Mouse (Mus musculus) forebrain, embryonic 11.5 days (tissue): Measurements from ENCODE around the gene Asic2. TPM values are rescaled to one million over a fixed set of nuclear protein-coding genes. Genes with fewer than 3 reads are reported as not detected.

Experiments used
- ATAC-seq: fragments of 200-750 bp; cut with Nextera tagmentation; replicated peaks from 2 replicates; pipeline ENCODE4 v1.8.0; 2017; ENCODE audit warnings: moderate TSS enrichment; ENCODE audit not compliant: low FRiP score
- DNase-seq: peaks from one replicate; pipeline ENCODE4 v3.0.0-alpha.2; 2017; ENCODE audit warnings: low spot score
- H3K27ac ChIP-seq: fragments of 300-500 bp; sonication (generic); 2 replicates; pipeline ENCODE4 v1.5.1; 2014; ENCODE audit warnings: low read depth, low read length
- H3K27me3 ChIP-seq: fragments of 300-500 bp; sonication (generic); 2 replicates; pipeline ENCODE4 v1.6.1; 2014; ENCODE audit warnings: mild to moderate bottlenecking, low read length, mixed read lengths; ENCODE audit not compliant: control insufficient read depth, insufficient read depth
- H3K36me3 ChIP-seq: fragments of 300-500 bp; sonication (generic); 2 replicates; pipeline ENCODE4 v1.6.1; 2014; ENCODE audit warnings: mild to moderate bottlenecking, low read length, moderate library complexity, mixed read lengths; ENCODE audit not compliant: control insufficient read depth, insufficient read depth
- H3K4me1 ChIP-seq: fragments of 300-500 bp; sonication (generic); replicated peaks from 2 replicates; pipeline ENCODE4 v1.6.1; 2014; ENCODE audit warnings: low read length, mixed read lengths; ENCODE audit not compliant: control insufficient read depth, insufficient read depth
- H3K4me2 ChIP-seq: fragments of 300-500 bp; sonication (generic); 2 replicates; pipeline ENCODE4 v1.6.1; 2014; ENCODE audit warnings: low read depth, mild to moderate bottlenecking, low read length, moderate library complexity, mixed read lengths; ENCODE audit not compliant: severe bottlenecking
- H3K4me3 ChIP-seq: fragments of 300-500 bp; sonication (generic); 2 replicates; pipeline ENCODE4 v1.5.1; 2014; ENCODE audit warnings: low read depth, low read length
- H3K9ac ChIP-seq: fragments of 300-500 bp; sonication (generic); 2 replicates; pipeline ENCODE4 v1.6.1; 2014; ENCODE audit warnings: low read length
- H3K9me3 ChIP-seq: fragments of 300-500 bp; sonication (generic); 2 replicates; pipeline ENCODE4 v1.6.1; 2016; ENCODE audit warnings: low read length, mixed read lengths; ENCODE audit not compliant: control insufficient read depth
- WGBS: fragments of 180-500 bp; shearing (Covaris S2); extraction: QIAGEN DNeasy Blood & Tissue Kit; methylation state at CpG from one replicate; pipeline ENCODE4 v1.1.7; 2014; 5-methylcytosine and 5-hydroxymethylcytosine counted together
- polyA plus RNA-seq: library from polyadenylated mRNA; unstranded; fragments of >200 nt; fragmentation: Nextera tagmentation; extraction: Ambion mirVana; gene quantifications from 2 replicates; pipeline ENCODE4 v1.2.1, GENCODE M21; 2014

Gene Asic2
- polyA plus RNA-seq, 1 experiment from 2014 or later = 0.94 TPM

DNA sequence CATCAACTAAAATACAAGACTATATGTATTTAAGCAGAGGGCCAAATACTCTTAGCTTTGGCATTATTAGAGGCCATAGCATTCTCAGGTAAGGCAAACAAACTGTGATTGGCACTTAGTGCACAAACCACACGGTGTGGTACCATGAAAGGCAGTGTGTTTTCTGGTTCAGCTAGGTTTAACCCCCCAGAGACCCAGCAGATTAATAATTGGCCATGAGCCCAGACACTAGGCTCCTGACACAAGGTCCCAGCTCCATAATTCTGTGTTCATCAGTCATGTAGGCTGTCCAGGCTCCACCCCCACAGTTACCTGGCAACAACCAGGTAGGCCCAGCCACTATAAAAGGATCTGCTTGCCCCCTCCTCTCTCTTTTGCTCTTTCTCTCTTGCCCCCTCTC, 469.3 kb downstream of the Asic2 start:
- Histone ChIP-seq H3K4me2 (no peak overlapping the region), H3K9me3 (no peaks in the 10 kb centered on the region), H3K9ac (no peak overlapping the region), H3K27ac (no peak overlapping the region), H3K4me3 (no peak overlapping the region), H3K4me1 (peaks cover 19% of the 10 kb centered on the region), H3K27me3 (no peaks in the 10 kb centered on the region), H3K36me3 (no peaks in the 10 kb centered on the region)
- DNase-seq = no peak
- 86% methylated on average over 1 of the region's 1 CpGs for WGBS
- no peak for ATAC-seq

DNA sequence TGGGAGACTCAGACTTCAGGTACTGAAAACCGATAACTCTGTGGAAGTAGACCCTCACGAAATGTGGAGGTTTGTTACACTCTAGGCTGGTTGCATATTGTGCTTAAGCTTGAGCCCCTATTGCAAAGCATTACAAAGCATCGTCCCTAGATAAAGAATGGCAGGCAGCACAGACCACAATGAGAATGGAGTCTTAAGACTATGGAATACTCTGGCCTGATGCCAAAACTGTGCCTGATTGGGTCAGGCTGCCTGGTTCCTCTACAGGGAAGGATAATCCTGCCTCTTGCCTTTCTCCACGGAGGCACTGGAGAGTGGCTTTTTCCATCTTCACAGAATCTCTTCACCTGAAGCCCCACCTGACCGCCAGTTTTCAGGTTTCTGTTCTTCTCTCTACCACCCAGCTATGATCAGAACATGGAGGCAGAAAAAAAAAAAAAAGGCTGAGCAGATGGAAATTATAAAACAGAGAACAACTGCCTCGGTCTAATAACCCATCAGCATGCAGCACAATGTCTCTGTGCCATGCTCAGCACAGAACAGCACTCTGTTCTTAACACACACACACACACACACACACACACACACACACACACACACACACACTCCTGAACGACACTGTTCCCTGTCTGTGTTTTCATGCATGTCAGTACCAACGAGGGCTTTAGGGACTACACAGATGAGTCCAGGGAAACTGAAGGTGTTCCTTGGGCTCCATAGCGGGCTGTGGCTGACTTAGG, 470.4 kb downstream of the Asic2 start:
- Histone ChIP-seq H3K4me3 (no peak overlapping the region), H3K9ac (no peak overlapping the region), H3K27me3 (no peaks in the 10 kb centered on the region), H3K4me1 (peaks cover 19% of the 10 kb centered on the region), H3K27ac (peak overlapping the region; percentile 58; the same call in 1 of the 2 replicates), H3K9me3 (no peaks in the 10 kb centered on the region), H3K4me2 (no peak overlapping the region), H3K36me3 (no peaks in the 10 kb centered on the region)
- WGBS = 48% methylated on average over 9 of the region's 9 CpGs
- DNase-seq (peak; percentile 59), ATAC-seq (0 out of 2 replicates have a peak, but pooled peaks have one; percentile 52)

DNA sequence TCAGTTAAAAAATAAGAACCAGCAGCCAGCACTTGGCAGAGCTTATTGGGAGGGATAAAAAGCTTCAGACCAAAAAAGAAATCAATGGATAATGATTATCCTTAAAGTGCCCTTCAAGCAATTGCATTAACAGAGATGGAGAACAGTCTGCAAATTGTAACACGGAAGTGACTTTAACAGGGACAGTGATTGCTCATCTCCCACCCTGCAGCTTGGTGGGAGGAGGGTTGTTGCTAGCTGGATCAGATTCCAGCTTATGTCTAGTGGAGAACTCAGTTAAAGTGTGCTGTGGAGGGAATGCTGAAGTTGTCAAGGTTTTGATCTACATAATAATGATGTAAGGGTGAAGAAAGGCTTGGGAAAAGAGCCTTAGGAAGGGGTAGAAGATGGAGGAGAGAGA, 471.8 kb downstream of the Asic2 start:
- no peak for ATAC-seq
- peaks cover 19% of the 10 kb centered on the region for H3K4me1 ChIP-seq
- no peaks in the 10 kb centered on the region for H3K36me3 ChIP-seq
- H3K4me2 ChIP-seq = no peak overlapping the region
- no peak overlapping the region for H3K4me3 ChIP-seq
- no peaks in the 10 kb centered on the region for H3K27me3 ChIP-seq
- H3K27ac ChIP-seq = no peak overlapping the region
- no peak overlapping the region for H3K9ac ChIP-seq
- no peak for DNase-seq
- H3K9me3 ChIP-seq = no peaks in the 10 kb centered on the region
- 50% methylated on average over 1 of the region's 1 CpGs for WGBS

DNA sequence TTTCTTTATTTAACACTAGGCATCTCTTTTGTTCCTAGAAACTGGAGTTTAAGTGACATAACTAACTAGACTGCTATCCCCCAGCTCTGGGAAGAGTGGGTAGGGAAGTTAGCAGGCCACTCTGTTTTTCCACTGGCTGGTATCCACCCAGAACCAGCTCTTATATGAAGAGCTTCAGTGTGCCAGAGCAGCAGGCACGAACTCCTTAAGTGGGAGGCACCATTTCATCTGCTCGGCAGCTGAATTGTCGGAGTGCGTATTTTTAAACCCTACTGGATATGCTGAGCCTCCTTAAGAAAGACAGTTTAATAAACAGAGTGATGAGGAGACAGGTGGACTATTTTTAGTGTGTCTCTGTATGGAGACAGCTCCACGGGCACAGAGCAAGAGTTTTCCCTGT, 475.9 kb downstream of the Asic2 start:
- Histone ChIP-seq H3K9ac (no peak overlapping the region), H3K9me3 (no peaks in the 10 kb centered on the region), H3K27me3 (no peaks in the 10 kb centered on the region), H3K27ac (no peak overlapping the region), H3K4me1 (peaks cover 5% of the 10 kb centered on the region), H3K4me2 (no peak overlapping the region), H3K4me3 (no peak overlapping the region), H3K36me3 (no peaks in the 10 kb centered on the region)
- DNase-seq = no peak
- ATAC-seq = no peak
- 91% methylated on average over 5 of the region's 5 CpGs for WGBS

DNA sequence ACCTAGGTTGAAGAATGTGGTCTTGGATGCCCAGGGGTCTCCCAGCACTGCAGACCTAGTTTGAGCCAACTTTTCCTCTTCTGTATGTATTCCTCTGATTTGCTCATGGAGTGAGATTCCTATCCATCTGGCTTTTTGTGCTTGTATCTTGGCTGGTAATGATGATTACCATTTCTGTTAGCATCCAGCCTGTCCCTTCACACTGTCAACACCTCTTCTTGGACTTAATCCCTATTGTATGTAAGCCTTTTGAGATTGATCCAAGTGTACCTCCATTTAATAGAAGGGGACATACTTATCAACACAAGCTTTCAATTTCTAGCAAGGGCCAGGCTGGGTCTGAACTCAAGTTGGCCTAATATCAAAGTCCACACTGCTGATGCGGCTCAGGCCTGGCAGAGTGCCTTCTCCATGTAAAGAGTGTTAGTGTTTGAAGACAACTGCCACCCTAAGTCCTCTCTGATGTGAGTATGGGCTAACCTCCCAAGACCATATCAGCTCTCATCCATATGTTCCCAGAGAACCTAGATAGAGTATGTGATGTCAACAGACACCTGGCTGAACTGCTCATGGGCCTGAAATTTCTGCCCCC, 479.0 kb downstream of the Asic2 start:
- ATAC-seq = no peak
- Histone ChIP-seq H3K4me2 (no peak overlapping the region), H3K27me3 (no peaks in the 10 kb centered on the region), H3K9me3 (no peaks in the 10 kb centered on the region), H3K4me1 (no peaks in the 10 kb centered on the region), H3K27ac (no peak overlapping the region), H3K9ac (no peak overlapping the region), H3K4me3 (no peak overlapping the region), H3K36me3 (no peaks in the 10 kb centered on the region)
- no peak for DNase-seq
- WGBS = 79% methylated on average over 1 of the region's 1 CpGs

DNA sequence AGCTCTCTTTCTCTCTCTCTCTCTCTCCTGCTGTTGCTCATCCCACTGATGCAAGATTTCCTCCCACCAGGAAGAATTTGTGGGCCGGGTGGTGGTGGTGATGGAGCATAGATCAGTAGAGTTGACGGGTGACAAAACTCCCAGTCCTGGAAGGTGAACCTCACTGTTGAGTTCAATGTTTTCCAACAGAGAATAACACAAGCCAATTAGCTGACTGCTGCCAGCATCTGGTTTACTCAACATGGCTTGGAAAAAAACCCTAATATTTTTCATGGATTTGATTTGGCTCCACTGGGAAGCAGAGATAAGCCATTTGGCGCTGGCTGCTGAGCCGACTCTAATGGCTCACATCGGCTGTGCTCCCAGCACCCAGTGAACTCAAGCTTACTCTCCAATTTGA, 479.6 kb downstream of the Asic2 start:
- DNase-seq = no peak
- H3K4me1 ChIP-seq = no peaks in the 10 kb centered on the region
- WGBS = 90% methylated on average over 5 of the region's 5 CpGs

DNA sequence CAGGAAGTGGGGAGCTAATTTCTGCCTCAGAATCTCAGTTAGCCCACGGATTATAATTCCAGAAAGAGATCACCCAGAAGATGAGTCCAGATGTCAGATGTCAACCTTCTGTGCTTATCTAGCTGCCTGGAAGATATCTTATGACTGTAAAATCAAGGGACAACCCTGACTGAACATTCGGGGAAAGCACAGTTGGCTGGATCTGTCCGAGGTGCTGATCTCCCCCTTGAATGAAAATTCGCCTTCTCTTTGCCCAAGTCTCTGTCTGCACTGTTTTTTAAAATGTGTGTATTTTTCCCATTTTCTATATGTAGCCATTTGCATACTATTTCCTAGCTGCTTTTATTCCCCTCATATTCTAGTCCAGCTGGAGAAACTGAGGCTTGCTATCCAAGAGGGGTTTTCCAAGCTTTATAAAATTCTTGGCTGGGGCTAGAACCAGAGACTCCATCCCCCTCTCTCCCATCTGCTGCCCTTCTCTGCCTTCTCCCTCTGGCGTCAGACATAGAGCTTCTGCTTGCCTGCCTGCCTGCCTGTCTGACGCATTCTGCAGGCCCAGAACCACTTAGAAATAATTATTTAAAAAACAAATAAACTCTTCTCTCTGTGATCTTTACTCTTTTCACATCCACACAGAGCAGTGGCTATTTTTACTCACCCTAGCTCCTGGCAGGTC, 481.9 kb downstream of the Asic2 start:
- WGBS = 17% methylated on average over 6 of the region's 6 CpGs
- no peak for ATAC-seq
- H3K4me2 ChIP-seq = no peak overlapping the region

More for the DNA sequence above, 479.6 kb downstream of the Asic2 start:
- Histone ChIP-seq H3K9me3 (no peaks in the 10 kb centered on the region), H3K27ac (no peak overlapping the region), H3K27me3 (no peaks in the 10 kb centered on the region), H3K4me3 (no peak overlapping the region), H3K9ac (no peak overlapping the region), H3K36me3 (no peaks in the 10 kb centered on the region), H3K4me2 (no peak overlapping the region)
- ATAC-seq = no peak

DNA sequence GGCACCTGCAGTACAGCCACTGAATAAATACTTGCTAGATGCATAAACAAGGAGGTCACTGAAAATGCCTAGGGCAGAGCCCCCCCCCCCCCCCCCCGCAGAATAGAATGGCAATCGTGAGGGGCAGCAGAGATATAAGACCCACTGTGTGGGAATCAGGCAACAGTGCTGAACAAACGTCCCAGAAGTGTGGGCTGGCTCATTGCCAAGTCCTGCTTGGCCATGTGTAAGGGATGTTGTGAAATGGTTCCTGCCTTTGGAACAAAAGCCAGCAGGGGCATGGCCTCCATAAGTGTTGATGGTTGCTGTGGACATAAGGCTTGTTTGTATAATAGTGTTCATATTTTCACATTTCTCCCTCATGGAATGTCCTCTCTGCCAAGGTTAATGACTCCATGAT, 487.1 kb downstream of the Asic2 start:
- Histone ChIP-seq H3K27ac (no peak overlapping the region), H3K36me3 (no peaks in the 10 kb centered on the region), H3K4me3 (no peak overlapping the region), H3K9me3 (no peaks in the 10 kb centered on the region), H3K27me3 (no peaks in the 10 kb centered on the region), H3K9ac (no peak overlapping the region), H3K4me2 (no peak overlapping the region), H3K4me1 (no peaks in the 10 kb centered on the region)
- 63% methylated on average over 3 of the region's 3 CpGs for WGBS
- DNase-seq = no peak
- ATAC-seq = no peak

More for the DNA sequence above, 481.9 kb downstream of the Asic2 start:
- H3K36me3 ChIP-seq = no peaks in the 10 kb centered on the region
- no peaks in the 10 kb centered on the region for H3K4me1 ChIP-seq
- no peak overlapping the region for H3K27ac ChIP-seq
- no peaks in the 10 kb centered on the region for H3K27me3 ChIP-seq
- no peak for DNase-seq
- no peak overlapping the region for H3K4me3 ChIP-seq
- H3K9ac ChIP-seq = no peak overlapping the region
- no peaks in the 10 kb centered on the region for H3K9me3 ChIP-seq
